Mouse (Mus musculus) T-helper 1 cell (primary cell): ENCODE data around the gene Plpp3.

Source experiments
- in situ Hi-C: fragments of 300-600 bp; cut with MboI, MseI; formaldehyde crosslinking; loops from one replicate; pipeline ENCODE4 v1.15.1; 2025; ENCODE audit warnings: high pct_unique_total_duplicates

Plpp3 gene

DNA sequence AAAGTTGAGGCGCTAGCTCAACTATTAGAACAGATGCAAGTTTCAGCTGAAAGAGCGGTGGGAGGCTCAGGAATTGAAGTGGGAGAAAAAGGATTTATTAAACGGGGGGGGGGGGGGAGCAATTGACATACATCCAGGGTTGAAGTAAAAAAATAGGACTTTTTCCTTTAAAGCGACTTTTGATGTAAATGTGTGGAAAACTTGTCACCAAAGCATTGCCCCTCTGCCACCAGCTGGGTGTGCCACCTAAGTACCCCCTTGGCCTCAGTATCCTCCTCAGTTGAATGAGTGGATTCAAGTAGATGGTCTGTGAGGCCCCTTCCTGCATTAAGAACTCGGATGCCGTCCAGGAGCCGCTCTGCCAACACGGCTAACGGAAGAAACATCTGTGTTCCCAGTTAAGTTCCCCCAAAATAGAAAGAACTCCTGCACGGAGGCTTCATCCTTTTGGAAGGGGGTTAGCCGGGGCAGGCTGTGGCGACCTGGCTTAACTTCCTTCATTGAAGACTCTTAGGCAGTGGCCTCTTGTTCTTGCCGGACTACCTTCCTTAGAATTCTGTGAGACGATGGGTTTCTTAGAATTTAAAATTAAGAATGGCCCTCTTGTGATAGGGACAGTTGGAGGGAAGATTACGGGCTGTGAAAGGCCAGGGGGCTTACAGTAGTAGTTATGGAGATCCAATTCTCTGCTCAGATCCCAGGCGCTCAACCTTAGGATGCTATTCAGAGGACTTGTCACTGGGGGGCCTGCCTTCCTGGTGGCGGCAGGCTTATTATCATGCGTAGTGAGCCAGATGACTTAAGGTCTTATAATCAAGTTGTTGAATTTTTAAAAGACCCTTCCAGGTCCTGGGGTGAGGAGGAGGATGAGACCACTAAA is 1.7 kb downstream of the Plpp3 start:
- in situ Hi-C loops, result no loop called here

DNA sequence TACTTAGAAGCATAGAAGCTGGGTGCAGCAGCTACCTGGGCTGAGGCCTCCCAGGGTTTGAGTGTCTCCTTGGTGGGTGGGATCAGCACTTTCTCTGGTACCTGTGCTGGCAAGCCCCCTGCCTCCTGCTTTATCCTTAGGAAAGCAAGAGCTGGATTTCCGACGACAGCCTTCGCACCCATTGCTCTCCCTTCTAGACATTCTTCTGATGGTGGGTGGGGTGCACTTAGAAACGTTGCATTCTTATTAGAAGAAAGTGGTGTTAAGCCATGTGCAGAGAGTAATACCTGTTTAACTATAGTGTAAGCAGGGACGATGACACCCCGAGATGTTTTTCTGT is 2.4 kb downstream of the Plpp3 start:
- in situ Hi-C loops, result no loop called here

DNA sequence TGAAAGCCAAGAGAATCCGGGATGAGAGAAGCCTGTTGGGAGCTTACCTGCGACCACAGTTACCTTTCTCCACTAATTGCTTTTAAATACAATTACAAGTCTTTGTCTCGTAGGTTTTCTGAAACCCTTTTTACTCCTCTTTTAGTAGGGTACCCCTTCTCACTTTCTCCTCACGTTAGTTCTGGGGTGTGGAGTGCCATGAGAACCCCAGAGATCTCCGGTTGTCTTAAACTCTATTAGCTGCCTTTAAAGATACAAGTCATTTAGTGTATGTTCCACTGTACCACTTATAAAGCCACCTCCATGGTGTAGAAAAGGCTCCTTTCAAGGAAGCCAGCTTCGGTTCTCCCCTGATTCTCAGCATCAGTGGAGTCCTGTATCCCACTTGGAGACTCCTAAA is 3.3 kb downstream of the Plpp3 start:
- in situ Hi-C loops, result loop anchor here (10.0 kb wide), 1 partner anchor 1064 kb away; no protein-coding TSS in a partner anchor

DNA sequence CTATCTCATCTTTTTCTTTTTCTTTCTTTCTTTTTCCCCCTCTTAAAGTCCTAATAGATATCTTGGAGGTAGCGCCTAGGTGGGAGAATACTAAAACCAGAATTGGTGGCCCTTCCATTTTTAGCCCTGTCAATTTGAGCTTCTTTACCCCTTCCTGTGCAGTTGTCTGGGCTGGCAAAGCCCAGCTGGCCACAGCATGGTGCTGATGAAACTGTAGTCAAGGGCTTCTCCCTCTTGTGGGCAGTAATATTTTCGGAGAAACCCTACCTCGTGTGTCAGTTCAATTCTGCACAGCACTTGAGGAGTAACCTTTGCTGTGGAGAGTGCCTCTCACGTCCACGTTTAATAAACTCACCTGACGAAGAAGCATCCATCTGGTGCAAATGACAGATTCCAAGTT is 4.9 kb downstream of the Plpp3 start:
- in situ Hi-C loops, result loop anchor here (10.0 kb wide), 1 partner anchor 1063 kb away; no protein-coding TSS in a partner anchor

DNA sequence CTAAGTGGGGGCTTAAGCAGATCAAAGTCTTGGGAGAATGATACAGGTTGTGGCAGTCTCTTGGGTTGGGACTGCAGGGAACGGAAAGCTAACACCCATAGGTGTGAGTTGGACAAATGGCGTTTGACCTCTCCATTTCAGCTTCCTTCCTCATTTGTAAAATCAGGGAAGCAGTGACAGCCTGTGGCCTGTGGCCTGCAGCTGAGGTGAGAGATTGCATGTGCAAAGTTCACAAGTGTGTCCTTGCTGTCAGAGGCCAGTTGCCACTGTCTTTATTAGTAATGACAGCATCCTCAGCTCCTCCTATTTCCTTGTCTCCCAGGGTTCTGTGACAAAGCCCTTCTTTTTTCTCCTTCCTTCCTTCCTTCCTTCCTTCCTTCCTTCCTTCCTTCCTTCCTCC is 5.5 kb downstream of the Plpp3 start:
- in situ Hi-C loops, result loop anchor here (10.0 kb wide), 1 partner anchor 1062 kb away; no protein-coding TSS in a partner anchor

DNA sequence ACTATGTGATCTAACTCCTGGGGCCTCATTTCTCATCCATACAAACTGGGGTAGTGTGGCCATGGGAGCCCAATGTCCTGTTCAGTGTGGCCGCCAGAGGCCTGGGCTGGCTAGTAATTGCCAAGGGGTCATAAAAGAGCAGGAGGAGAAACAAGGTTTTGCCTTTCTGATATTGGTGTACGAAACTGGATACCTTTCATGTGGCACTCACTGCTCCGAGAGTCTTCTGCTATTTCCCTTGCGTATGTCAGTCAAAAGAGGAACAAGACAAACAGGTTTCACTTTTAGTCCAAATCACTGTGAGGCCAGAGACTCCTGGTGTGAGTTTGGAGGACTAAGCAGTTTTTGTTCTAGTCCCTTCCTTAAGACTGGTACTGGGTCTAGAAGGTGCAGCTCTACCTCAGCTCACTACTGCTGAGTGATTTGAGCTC is 6.8 kb downstream of the Plpp3 start:
- in situ Hi-C loops, result loop anchor here (10.0 kb wide), 1 partner anchor 1061 kb away; no protein-coding TSS in a partner anchor

DNA sequence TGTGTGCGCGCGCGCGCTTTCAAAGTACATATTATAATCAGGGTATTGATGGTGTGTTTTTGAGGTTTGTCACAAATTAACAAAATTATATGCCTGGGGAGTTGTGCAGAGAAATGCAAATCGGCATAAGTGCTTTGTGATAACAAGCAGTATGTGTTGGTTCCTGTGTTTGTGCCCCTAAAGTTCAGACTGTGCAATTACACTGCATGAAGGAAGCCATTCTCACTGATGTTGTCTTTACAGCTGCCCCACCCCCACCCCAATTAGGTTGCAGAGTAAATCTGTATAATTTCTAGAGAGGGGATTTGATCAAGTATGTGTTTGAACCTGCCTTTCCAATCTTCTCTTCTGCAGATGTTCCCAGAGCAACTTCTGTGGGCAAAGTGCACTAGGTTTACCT is 7.8 kb downstream of the Plpp3 start:
- in situ Hi-C loops, result loop anchor here (10.0 kb wide), 1 partner anchor 1060 kb away; no protein-coding TSS in a partner anchor

DNA sequence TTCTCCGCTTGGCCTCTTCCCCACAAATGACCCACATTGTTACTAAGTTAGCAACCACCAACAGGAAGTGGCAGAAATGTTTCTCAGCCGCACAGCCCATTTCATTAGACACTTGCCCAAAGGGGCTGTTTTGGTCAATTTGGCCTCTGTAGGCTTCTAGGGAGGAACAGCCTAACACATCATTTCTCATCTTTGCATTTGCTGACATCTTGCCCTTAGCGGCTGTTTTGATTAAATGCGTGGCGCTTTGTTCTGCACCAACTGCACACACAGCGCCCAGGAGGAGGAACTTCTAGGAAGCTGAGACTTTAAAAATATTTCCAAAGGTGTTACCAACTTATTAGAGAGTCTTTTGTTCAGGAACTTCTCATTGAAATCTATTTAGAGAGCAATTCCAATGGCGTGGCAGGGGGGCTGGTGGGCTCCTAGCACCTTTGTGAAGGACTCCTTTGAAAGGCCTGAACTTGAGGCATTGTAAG is 12.0 kb downstream of the Plpp3 start:
- in situ Hi-C loops, result loop anchor here (10.0 kb wide), 1 partner anchor 1056 kb away; no protein-coding TSS in a partner anchor

DNA sequence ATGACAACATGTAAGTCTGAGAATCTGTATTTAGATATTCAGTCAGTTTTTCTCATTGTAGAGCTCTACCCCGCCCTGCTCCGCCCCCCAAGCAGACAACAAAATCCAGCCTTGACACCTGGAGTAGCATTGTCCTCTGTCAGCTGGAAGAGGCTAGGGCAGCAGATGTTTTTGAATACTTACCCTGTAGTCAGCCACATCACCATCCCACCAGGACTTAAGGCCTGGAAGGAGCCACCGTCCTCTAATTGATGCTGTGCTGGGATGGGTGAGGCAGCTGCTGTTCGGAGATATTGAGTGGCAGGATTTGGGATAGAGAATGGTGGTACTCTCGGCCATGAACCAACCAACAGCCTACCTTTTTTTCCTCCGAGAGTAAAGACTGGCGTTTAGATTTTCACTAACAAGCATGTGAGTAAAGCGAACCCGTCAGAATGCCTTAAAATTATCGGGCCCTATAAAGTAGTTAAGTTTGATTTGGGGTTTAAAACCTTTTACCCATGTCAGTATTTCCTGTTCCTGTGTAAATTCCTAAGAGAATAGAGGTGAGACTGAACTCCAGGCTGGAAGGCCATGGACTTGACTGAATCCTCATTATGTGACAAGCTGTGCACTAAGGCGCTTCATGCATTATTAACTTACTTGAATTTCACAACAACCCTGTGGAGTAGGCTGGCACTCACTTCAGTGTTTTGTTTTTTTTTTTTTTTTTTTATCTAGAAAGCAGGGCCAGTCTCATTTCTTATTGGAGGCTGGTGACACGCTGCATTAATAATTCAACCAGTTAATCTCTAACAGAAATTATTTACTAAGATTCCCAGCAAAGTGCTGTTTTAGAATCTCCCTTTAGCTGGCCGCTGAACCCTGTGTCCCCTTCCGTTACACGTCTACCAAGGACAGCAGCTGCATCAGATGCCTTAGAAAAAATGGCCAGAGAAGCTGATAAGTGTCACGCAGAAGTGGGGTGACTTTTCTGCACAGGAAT is 13.0 kb downstream of the Plpp3 start:
- in situ Hi-C loops, result loop anchor here (10.0 kb wide), 1 partner anchor 1055 kb away; no protein-coding TSS in a partner anchor

DNA sequence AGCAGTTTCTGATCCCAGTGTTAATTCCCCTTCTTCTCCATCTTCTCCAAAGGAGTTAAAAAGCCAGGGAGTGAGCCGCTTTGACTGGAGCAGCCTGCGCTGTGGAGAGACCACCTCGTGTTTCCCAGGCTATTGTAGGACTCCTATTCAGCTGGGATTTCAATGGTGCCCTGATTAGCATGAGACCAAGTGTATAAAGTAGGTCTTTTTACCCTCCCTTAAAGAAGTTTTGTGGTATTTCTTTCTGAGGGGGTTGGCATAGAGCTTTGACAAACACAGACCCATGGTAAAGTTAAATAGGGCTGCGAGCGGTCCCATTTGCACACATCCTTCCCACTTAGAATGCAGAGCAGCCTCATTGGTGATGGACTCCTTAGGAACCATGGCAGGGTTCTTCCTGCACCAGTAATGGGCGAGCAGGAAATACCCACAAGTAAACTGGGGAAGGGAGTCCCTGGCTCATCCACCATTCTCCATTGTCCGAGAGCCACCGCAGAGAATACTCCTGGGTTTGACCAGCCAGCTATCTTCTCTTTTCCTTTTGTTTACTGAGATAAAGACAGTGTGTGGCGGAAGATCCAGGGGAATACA is 13.8 kb downstream of the Plpp3 start:
- in situ Hi-C loops, result no loop called here

DNA sequence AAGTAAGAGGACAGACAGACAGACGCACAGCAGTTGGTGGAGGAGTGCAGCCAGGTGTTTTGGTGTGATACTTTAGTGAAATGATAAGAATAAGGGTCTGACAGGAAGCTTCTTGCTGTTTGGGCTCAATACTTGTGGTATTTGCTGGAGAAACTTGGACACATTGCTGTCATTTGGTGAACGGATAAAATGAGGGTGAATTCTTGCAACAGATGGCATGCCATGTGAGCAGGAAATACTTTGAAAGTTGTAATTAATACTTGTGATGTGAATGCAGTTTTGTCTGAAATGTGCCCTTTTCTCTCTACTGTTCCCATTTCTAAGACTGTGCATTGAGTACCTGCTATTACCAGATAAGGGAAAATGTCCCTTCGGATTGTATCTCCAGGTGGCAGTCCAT is 14.3 kb downstream of the Plpp3 start:
- in situ Hi-C loops, result no loop called here

DNA sequence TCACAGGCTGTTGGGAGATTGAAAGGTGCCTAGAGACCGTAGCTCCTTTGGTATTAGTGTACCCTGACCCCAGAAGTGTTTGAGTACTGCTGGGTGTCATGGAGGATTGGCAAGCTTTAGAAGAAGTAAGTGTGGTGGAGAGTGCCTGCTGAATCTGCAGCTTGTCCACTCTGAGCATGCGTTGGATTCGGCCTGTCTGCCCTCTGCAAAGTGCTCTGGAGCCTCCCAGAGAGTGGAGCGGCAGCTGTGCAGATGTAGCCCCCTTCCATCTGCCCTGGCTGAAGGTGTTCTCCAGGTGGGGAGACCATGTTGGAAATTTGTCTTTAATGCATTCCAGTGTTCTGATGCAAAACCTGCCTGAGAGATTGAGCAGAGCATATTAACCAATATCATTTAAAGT is 17.6 kb downstream of the Plpp3 start:
- in situ Hi-C loops, result no loop called here

DNA sequence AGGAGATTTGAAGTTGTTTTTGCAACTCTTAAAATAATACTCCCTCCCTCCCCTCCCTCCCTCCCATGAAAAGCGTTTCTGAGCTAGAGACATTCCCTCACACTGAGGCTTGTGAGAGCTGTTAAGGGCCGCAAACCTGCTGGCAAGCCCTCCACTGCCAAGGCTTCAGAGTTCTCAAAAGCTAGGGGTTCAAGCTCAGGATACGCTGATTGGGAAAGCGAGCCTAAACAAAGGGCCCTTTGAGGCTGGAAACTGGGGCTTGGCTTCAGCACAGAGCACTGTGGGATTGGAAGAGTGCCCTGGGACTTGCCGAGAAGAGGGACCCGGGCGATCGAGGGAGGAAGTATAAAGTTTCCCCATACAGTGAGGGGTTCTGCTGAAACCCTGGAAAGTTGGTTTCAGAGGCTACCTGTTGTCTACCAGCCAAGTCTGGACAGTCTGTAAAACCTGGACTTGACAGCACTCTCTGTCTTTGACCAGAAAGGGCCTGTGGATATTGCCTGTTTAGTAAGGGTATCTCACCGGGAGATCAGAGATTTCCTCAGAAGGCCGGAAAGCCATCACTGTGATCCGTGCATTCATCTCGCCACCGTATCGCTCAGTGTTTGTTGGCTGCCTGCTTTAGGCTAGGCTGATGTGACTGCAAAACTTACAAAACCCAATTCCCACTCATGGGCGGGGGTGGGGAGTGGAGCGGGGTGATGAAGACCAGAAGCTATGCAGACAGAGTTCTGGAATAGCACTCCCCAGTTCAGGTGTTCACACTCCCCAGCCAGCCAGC is 18.3 kb downstream of the Plpp3 start:
- in situ Hi-C loops, result no loop called here

DNA sequence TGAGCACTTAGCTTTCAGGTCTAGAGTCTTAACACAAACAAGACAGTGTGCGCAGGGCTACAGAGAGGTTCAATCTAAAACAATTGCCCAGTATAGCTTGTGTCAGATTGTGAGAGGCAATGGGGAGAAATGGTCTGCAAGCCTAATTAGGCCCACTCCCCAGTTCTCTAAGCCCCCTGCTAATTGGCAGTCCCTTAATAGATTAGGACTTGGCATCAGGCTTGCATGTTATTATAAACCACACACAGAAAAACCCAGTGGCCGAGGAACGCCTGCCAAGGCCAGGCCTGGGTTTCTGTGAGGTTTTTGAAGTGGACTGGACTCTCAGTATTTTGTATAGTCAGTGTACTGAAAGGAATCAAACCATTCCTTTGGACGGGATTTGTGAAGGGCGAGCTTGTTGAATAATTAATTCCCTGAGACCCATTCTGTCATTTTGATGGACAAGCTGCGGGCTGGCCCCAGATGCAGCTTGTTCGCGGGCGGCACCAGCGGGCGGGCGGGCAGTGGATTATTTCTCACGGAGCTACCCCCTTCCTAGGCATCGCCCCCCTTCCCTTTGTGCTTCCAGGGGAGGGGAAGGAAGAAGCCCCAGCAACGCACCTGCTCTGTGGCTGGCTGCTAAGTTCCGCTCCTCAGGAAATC is 24.0 kb downstream of the Plpp3 start:
- in situ Hi-C loops, result no loop called here

DNA sequence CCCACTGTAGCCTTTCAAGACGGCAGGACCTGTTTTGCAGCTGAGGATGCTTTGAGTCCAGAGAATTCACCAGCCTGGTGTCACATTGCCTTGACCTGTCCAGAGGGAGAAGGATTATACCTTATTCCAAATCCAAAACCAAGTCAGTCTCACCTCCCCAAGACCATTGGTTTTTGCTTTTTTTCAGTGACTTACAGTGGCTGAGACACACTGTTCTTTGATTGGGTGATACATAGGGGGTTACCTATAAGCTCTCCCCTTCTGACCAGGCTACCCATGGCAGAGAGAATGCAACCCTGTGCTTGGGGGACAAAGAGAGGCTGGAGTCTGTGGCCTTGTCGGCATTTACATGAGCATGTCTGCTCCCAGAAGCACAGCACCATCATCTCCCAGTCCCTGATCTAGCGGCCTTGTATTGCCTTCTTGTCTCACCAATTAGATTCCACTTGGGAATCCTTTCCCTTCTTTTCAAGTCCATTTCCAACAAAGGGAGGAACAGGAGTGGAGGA is 24.6 kb downstream of the Plpp3 start:
- in situ Hi-C loops, result no loop called here

DNA sequence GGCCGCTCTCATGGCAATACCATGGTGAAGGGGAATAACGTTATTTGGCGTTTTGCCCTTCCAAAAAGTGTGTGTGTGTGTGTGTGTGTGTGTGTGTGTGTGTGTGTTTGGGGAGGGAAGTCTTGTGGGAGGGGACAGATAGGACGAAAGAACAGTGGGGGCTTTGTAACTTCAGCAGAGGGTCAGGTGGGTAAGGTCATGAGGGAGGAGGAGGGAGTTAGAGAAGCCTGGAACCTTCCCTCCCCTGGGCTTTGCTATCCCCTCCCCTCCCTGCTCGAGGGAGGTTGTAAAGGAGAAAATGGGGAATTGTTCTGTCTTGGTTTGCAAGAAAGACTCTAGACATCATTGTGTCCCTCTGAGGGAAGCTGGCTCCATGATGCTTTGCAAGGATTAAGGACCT is 25.1 kb downstream of the Plpp3 start:
- in situ Hi-C loops, result no loop called here

DNA sequence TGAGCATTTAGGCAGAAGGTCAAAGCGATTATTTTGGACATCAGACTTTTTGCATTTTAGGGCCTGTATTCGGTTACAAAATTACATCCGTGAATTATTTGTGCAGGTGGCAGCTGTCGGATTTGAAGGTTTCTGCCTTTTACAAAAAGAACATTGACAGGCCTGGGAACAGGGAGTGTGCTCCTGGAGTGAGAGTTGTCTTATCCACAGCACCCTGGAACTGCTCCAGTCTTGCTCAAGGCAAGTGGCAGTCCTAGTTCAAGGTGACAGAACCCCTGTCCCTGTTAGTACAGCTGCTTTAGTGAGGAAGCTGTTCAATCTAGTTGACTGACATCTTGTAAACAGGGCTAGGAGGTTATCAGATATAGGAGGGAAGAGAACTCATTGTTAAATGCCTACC is 27.3 kb downstream of the Plpp3 start:
- in situ Hi-C loops, result no loop called here

DNA sequence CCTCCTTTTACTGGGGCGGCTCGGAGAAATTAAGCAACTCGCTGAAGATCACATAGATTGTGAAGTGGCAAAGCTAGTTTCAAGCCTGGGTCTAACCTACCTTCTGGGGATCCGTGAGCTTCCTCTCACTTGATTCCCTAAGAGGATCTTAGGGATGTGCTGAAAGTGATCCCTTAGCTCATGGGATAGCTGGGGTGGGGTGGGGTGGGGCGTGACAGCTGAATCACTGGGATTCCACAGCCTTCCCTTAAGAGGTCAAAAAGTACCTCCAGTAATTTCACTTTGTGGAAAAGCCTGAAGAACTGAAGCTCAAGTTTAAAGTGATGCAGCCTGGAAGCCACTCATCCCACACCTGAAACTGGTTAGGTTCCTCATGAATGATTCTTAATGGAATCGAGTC is 27.8 kb downstream of the Plpp3 start:
- in situ Hi-C loops, result no loop called here

DNA sequence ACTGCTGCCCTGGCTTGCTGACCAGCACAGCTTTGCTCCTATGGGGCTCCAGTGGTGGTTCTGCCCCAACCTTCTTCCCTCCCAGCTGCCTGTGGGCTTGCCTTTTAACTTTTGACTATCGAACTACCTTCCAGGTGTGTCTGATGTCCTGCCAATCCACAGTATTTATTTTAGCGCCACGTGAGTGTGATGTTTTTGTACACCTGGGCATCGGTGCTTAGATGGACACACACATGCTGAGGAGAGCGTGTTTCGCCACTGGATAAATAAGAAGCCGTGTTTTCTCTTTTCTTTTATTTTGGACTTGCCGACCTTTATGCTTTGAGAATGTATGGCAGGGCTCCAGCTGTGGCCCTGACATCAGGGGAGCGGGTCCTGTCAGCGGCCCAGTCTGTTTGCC is 29.5 kb downstream of the Plpp3 start:
- in situ Hi-C loops, result no loop called here

DNA sequence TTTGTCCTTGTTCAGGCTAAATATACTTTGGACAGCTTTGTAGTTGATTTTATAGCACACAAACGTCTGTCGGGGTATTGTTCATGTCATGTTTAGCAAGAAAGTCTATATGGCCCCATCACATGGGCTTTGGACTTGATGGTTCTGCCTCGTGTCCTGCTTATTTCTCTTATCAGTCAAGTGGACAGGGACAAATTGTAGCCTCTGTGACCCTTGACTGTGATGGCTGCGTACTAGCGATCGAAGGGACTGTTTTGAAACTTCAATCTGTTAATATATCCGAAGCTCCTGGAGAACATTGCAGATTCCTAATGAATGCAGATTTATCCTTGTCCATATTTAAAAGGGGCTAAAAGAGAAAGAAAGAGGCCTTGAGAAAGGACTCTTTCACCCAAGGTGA is 30.7 kb downstream of the Plpp3 start:
- in situ Hi-C loops, result no loop called here
